19 mouse cellular contexts compared by ENCODE assay signal in the genomic region with DNA sequence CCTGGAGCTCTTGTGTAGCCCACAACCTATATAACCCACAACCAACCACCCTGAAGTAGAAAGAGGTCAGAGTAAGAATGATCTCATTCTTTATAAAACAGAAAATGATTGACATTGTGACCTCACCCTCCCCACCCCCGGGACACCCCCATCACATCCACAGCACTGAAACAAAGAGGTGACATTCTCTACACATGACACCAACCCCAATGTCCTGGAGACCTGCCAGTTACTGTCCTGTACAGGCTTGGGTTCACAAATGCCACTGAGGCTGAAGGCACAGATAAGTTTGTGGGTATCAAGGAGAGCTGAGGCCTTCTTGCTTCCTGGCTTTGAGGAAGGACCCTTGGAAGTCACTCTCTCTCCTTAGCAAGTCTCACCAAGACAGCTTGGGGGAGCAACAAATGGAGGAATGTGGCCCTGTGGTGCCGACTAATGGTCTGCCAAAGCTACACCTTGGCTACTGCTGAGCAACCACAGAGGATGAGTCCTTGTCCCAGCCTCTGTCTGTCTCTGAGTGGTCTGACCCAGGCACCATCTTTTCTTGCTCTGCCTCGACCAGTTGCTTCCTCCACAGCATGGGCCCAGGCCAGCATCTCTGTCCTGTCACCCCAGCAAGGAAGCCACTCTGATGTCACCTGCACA. TPM values are rescaled to one million over a fixed set of nuclear protein-coding genes. Genes with fewer than 3 reads are reported as not detected.
"Had no signal": no experiment of that assay in that cellular context is flagged by ENCODE, and none has a peak within 500 bp of the region (broad histone marks: within the 10 kb centered on the region; RNA-seq: fewer than 3 reads in every experiment).

No protein-coding gene starts in this region.

- H3K4me3 ChIP-seq: midbrain, embryonic 10.5 days; midbrain, embryonic 12.5 days; myocyte; neural tube, embryonic 13.5 days; neural tube, embryonic 15.5 days had no signal

- H3K4me1 ChIP-seq: neural tube, embryonic 13.5 days; neural tube, embryonic 15.5 days had no signal

- H3K27me3 ChIP-seq: midbrain, embryonic 12.5 days; neural tube, embryonic 13.5 days; neural tube, embryonic 15.5 days had no signal

- H3K27ac ChIP-seq: midbrain, embryonic 10.5 days; midbrain, embryonic 12.5 days; neural tube, embryonic 13.5 days; neural tube, embryonic 15.5 days had no signal

- DNase-seq: lung, embryonic 14.5 days; lung, postnatal 10 days; lung, postnatal 4 days; midbrain, embryonic 14.5 days; retina, postnatal 1 day; right cerebral cortex, adult 18-20 months; right cerebral cortex, postnatal 25 days; right cerebral cortex, postnatal 4 days; spleen, adult 18-20 months; thymus, adult 18-20 months; thymus, postnatal 14 days; thymus, postnatal 36 days had no signal

RNA-seq across cellular contexts. Expression of a gene that starts 46.2 kb away (rescaled TPM):
- polyA plus RNA-seq: lung, embryonic 16.5 days; myocyte; neural tube, embryonic 11.5 days; neural tube, embryonic 13.5 days; neural tube, embryonic 15.5 days had no signal

RNA-seq across cellular contexts. Expression of a gene that starts 46.5 kb away (rescaled TPM):
- polyA plus RNA-seq: neural tube, embryonic 11.5 days had no signal
